Mouse (Mus musculus) megakaryocyte, embryonic 14.5 days (primary cell): ENCODE measurements around the gene Nin.
"Not testable (repeated sequence)": the region's sequence is repeated elsewhere in the genome, so short reads cannot be mapped to it uniquely, and the experiment has no call there.

ENCODE experiments used
- FLI1 ChIP-seq: IDR thresholded peaks from 2 replicates; pipeline ENCODE4 v1.6.1; 2012; ENCODE audit warnings: low read length, inconsistent platforms, mixed read lengths
- GATA1 ChIP-seq: IDR thresholded peaks from 3 replicates; pipeline ENCODE4 v1.6.1; 2012; ENCODE audit warnings: mixed read lengths, low read length, inconsistent platforms, borderline replicate concordance

DNA sequence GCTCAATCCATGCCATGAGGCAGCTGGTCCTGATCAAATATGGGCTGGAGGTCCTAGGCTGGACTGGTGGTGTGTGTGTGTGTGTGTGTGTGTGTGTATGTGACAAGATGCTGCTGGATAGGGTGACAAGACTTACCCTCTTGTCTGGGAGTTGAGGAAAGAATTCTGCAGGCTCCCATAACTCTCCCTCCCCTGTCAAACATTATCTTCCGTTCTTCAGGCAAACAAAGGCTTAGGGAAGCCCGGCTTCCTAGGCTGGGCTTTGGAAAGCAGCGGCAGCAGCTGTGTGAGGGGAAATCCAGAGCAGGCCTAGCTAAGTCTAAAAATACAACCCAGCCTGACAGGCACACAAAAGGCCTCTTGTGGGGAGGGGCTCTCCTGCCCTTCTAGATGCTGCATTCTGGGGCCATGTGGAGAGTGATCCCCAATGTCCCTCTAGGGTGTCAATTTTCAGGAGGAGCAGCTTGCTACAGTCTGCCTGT, 30.6 kb upstream of the Nin start:
- TF ChIP-seq FLI1, GATA1: not testable (repeated sequence)
